Mouse (Mus musculus) layer of hippocampus, postnatal 14 days (tissue): ENCODE measurements around the gene Luc7l3. TPM values are rescaled to one million over a fixed set of nuclear protein-coding genes. Genes with fewer than 3 reads are reported as not detected.
A peak's percentile ranks its signal among the peaks of the same experiment; 100 is the strongest.
"Not testable (repeated sequence)": the region's sequence is repeated elsewhere in the genome, so short reads cannot be mapped to it uniquely, and the experiment has no call there.

Source experiments
- DNase-seq, 2 experiments: peaks; one replicate each; pipeline ENCODE4 v3.0.0; 2021 to 2022; ENCODE audit warnings: low spot score in 2 of 2, mixed read lengths in 1 of 2
- total RNA-seq, 2 experiments: library from RNA; stranded (reverse); gene quantifications; 2 replicates each; pipeline ENCODE4 v1.2.3; 2021

Gene Luc7l3
- total RNA-seq, 2 experiments from 2014 or later = 119 to 127 TPM

- DNase-seq = no peak
Observed at GRCm38 (mm10) chr11:94314098-94314652, 7.6 kb downstream of the Luc7l3 start.

GRCm38 (mm10) chr11:94312733-94313132 lies 9.1 kb downstream of the Luc7l3 start:
- no peak for DNase-seq

- no peak for DNase-seq
Observed at GRCm38 (mm10) chr11:94294996-94295845, 26.6 kb downstream of the Luc7l3 start.

GRCm38 (mm10) chr11:94290062-94290740 lies 31.6 kb downstream of the Luc7l3 start:
- no peak for DNase-seq

- DNase-seq = no peak
Observed at GRCm38 (mm10) chr11:94287105-94287504, 34.7 kb downstream of the Luc7l3 start.

- peak in 1 of 2 experiments; percentile 12 for DNase-seq
Observed at GRCm38 (mm10) chr11:94285886-94286574, 35.8 kb downstream of the Luc7l3 start.

GRCm38 (mm10) chr11:94283536-94284099 lies 38.2 kb downstream of the Luc7l3 start:
- DNase-seq = no peak

GRCm38 (mm10) chr11:94282291-94282690 lies 39.5 kb downstream of the Luc7l3 start:
- no peak for DNase-seq

- peak; percentile 26 to 46 for DNase-seq
Observed at GRCm38 (mm10) chr11:94281199-94282181, 40.3 kb downstream of the Luc7l3 start, which contains the start of gene Gm21885. Gene Gm21885 (plus strand): TSS chr11:94281873.

- DNase-seq = peak; percentile 92 to 95
Observed at GRCm38 (mm10) chr11:94276869-94277337, 44.9 kb downstream of the Luc7l3 start.

GRCm38 (mm10) chr11:94275686-94276085 lies 46.1 kb downstream of the Luc7l3 start:
- DNase-seq = no peak

GRCm38 (mm10) chr11:94275226-94275625 lies 46.6 kb downstream of the Luc7l3 start:
- DNase-seq = no peak

GRCm38 (mm10) chr11:94274206-94274867 lies 47.5 kb downstream of the Luc7l3 start:
- DNase-seq = no peak

GRCm38 (mm10) chr11:94272960-94273927 lies 48.5 kb downstream of the Luc7l3 start:
- no peak for DNase-seq

GRCm38 (mm10) chr11:94271015-94271414 lies 50.8 kb downstream of the Luc7l3 start:
- no peak for DNase-seq

GRCm38 (mm10) chr11:94269906-94270305 lies 51.9 kb downstream of the Luc7l3 start:
- DNase-seq = no peak

- no peak for DNase-seq
Observed at GRCm38 (mm10) chr11:94268761-94269160, 53.0 kb downstream of the Luc7l3 start.

- DNase-seq = not testable (repeated sequence)
Observed at GRCm38 (mm10) chr11:94266155-94266554, 55.6 kb downstream of the Luc7l3 start.
